In genomic region chr10:44887081-44887683, GRCm38 (mm10) we compare ENCODE assay signal across 9 mouse cellular contexts.
DNase-seq lines count a peak whose midpoint lies in the region; ATAC-seq and TF ChIP-seq lines count a peak whose summit lies in the region.
"Had no signal": no experiment of that assay in that cellular context is flagged by ENCODE, and none has a peak within 500 bp of the region (broad histone marks: within the 10 kb centered on the region; RNA-seq: fewer than 3 reads in every experiment).

No protein-coding gene starts in this region.

- no peaks in the 10 kb centered on the region for H3K4me1 ChIP-seq in hindbrain, embryonic 11.5 days (replicated peaks; ENCODE audit: control insufficient read depth, insufficient read depth, low read length)
- H3K4me1 ChIP-seq: stomach, embryonic 15.5 days had no signal

- peak; percentile 53 for DNase-seq in Patski (ENCODE audit: low read depth, low spot score)
- DNase-seq in embryo, embryonic 10.5 days (ENCODE audit: low spot score), result peak; percentile 58
- DNase-seq in hindbrain, embryonic 11.5 days (ENCODE audit: low spot score), result peak; percentile 34
- DNase-seq in gastrocnemius, postnatal 36 days, result no peak
- DNase-seq in left cerebral cortex, adult 2 months (ENCODE audit: extremely low spot score in 1 of 2, low spot score in 2 of 2), result no peak
- no peak for DNase-seq in right cerebral cortex, adult 2 months (ENCODE audit: low spot score in 2 of 2)

- no peak for TF ChIP-seq CTCF in Patski (IDR thresholded peaks at IDR 0.05)
- no peak for TF ChIP-seq CTCF in left cerebral cortex, adult 2 months (IDR thresholded peaks at IDR 0.05)

- CTCF ChIA-PET in Patski (lab: Charles Lee), result no interaction called here

- H3K9me3 ChIP-seq in hindbrain, embryonic 11.5 days (ENCODE audit: control insufficient read depth, low read length), result no peaks in the 10 kb centered on the region
- H3K9me3 ChIP-seq: stomach, embryonic 15.5 days had no signal

- H3K27me3 ChIP-seq in Patski (no peaks in the 10 kb centered on the region), myocyte (ENCODE audit: control insufficient read depth, insufficient read depth, insufficient read length) (no peaks in the 10 kb centered on the region)
- no peaks in the 10 kb centered on the region for H3K27me3 ChIP-seq in hindbrain, embryonic 11.5 days (ENCODE audit: control insufficient read depth, insufficient read depth, low read length)
- H3K27me3 ChIP-seq: stomach, embryonic 15.5 days had no signal

- intact Hi-C loops in gastrocnemius, postnatal 36 days (cut with DNase I), result no loop called here
- intact Hi-C loops in left cerebral cortex, adult 2 months (cut with DNase I), result no loop called here

- H3K36me3 ChIP-seq in hindbrain, embryonic 11.5 days (ENCODE audit: control insufficient read depth, insufficient read depth, low read length), result no peaks in the 10 kb centered on the region
- no peaks in the 10 kb centered on the region for H3K36me3 ChIP-seq in myocyte (ENCODE audit: control insufficient read depth, insufficient read depth)
- H3K36me3 ChIP-seq: stomach, embryonic 15.5 days had no signal

- H3K4me3 ChIP-seq in hindbrain, embryonic 11.5 days (ENCODE audit: low read depth, low read length), result no peak overlapping the region
- H3K4me3 ChIP-seq in myocyte, result no peak overlapping the region
- H3K4me3 ChIP-seq in left cerebral cortex, adult 2 months, result no peak overlapping the region
- H3K4me3 ChIP-seq: stomach, embryonic 15.5 days had no signal

- no peak overlapping the region for H3K4me2 ChIP-seq in hindbrain, embryonic 11.5 days (replicated peaks; ENCODE audit: low read depth, low read length)
- peak overlapping the region; percentile 62 for H3K4me2 ChIP-seq in myocyte (ENCODE audit: low read depth)
- H3K4me2 ChIP-seq: stomach, embryonic 15.5 days had no signal

- TF ChIP-seq POLR2A in myocyte (IDR thresholded peaks at IDR 0.05; ENCODE audit: insufficient read length, low read depth), result no peak

- no peak overlapping the region for H3K27ac ChIP-seq in hindbrain, embryonic 11.5 days (ENCODE audit: low read depth, low read length)
- H3K27ac ChIP-seq in left cerebral cortex, adult 2 months, result no peak overlapping the region
- H3K27ac ChIP-seq: stomach, embryonic 15.5 days had no signal

- no peaks in the 10 kb centered on the region for H3K79me2 ChIP-seq in myocyte (ENCODE audit: control insufficient read depth, insufficient read depth)

- no peak overlapping the region for H3K9ac ChIP-seq in hindbrain, embryonic 11.5 days (ENCODE audit: low read depth, low read length)
- H3K9ac ChIP-seq: stomach, embryonic 15.5 days had no signal

- POLR2A ChIA-PET in Patski (lab: Charles Lee), result no interaction called here

- in situ Hi-C loops in Patski (cut with MboI; ENCODE audit: low pct_unique_long_range_greater_than_20kb), result no loop called here

- no peak overlapping the region for H3ac ChIP-seq in myocyte (ENCODE audit: control insufficient read depth, insufficient read length)

- ATAC-seq in Patski, result peak; percentile 73
- ATAC-seq in hindbrain, embryonic 11.5 days (ENCODE audit: low FRiP score), result peak; percentile 73
- ATAC-seq: activated CD4-positive, CD25-positive, alpha-beta regulatory T cell, adult 4 months had no signal

- WGBS in hindbrain, embryonic 11.5 days, result 42% methylated on average over 14 of the region's 14 CpGs

TF ChIP-seq in myocyte, 11 proteins besides CTCF, POLR2A, EP300 and RAD21:
- TF ChIP-seq TCF3 (IDR thresholded peaks at IDR 0.05; ENCODE audit: insufficient read length, low read depth), result no peak
- no peak for TF ChIP-seq MYOD1 (IDR thresholded peaks at IDR 0.05; ENCODE audit: control insufficient read depth in 1 of 3, insufficient read length in 2 of 3, low read depth in 2 of 3)
- TF ChIP-seq MYOG (IDR thresholded peaks at IDR 0.05; ENCODE audit: control insufficient read depth in 1 of 3, insufficient read depth in 1 of 3, insufficient read length in 2 of 3, low read depth in 2 of 3), result no peak
- TF ChIP-seq E2F4 (IDR thresholded peaks at IDR 0.05; ENCODE audit: insufficient read depth), result no peak
- TF ChIP-seq SRF (IDR thresholded peaks at IDR 0.05; ENCODE audit: control insufficient read depth, insufficient read length, low read depth), result no peak
- TF ChIP-seq TCF12 (IDR thresholded peaks at IDR 0.05; ENCODE audit: insufficient read depth, poor library complexity, severe bottlenecking), result no peak
- no peak for TF ChIP-seq CEBPB (IDR thresholded peaks at IDR 0.05; ENCODE audit: insufficient read depth, poor library complexity, severe bottlenecking)
- no peak for TF ChIP-seq REST (IDR thresholded peaks at IDR 0.05; ENCODE audit: insufficient read depth, insufficient read length)
- peak; percentile 2 for TF ChIP-seq MAX (IDR thresholded peaks at IDR 0.05; ENCODE audit: low read depth)

Comparison
In these comparisons a context has a peak if more than half of its experiments do, and no peak if none do; other contexts are left out.
1. DNase-seq: peak in Patski (single experiment), embryo, embryonic 10.5 days (single experiment) and hindbrain, embryonic 11.5 days (single experiment); none in gastrocnemius, postnatal 36 days (0 of 2), left cerebral cortex, adult 2 months (0 of 2) and right cerebral cortex, adult 2 months (0 of 2).